Mouse (Mus musculus) cerebellum, adult 2 months (tissue): ENCODE data around the gene Mat2b.

Experiments used
- CTCF ChIP-seq: fragments of 200-500 bp; IDR thresholded peaks from 2 replicates; pipeline ENCODE4 v1.5.1; 2011; ENCODE audit warnings: low read depth, mild to moderate bottlenecking, control low read depth, low read length, moderate library complexity, borderline replicate concordance; ENCODE audit not compliant: insufficient read depth
- POLR2A ChIP-seq: fragments of 200-500 bp; IDR thresholded peaks from 2 replicates; pipeline ENCODE4 v1.6.1; 2011; ENCODE audit warnings: low read length, control low read depth, borderline replicate concordance; ENCODE audit not compliant: insufficient read depth

GRCm38 (mm10) chr11:40694311-40695087, 504 bp downstream of the Mat2b start:
- no peak for TF ChIP-seq CTCF
- no peak for TF ChIP-seq POLR2A
